Mouse (Mus musculus) hindbrain, embryonic 16.5 days (tissue): ENCODE data around the gene Serpind1. TPM values are rescaled to one million over a fixed set of nuclear protein-coding genes. Genes with fewer than 3 reads are reported as not detected.

Source experiments
- ATAC-seq: fragments of 200-750 bp; cut with Nextera tagmentation; 2 replicates; pipeline ENCODE4 v1.8.0; 2017; ENCODE audit warnings: moderate TSS enrichment, moderate library complexity
- H3K27ac ChIP-seq: fragments of 300-500 bp; sonication (generic); 2 replicates; pipeline ENCODE4 v1.5.1; 2014; ENCODE audit warnings: low read depth, mild to moderate bottlenecking, control low read depth, low read length, moderate library complexity
- H3K27me3 ChIP-seq: fragments of 300-500 bp; sonication (generic); replicated peaks from 2 replicates; pipeline ENCODE4 v1.6.1; 2014; ENCODE audit warnings: low read length; ENCODE audit not compliant: control insufficient read depth, insufficient read depth
- H3K36me3 ChIP-seq: fragments of 300-500 bp; sonication (generic); 2 replicates; pipeline ENCODE4 v1.6.1; 2014; ENCODE audit warnings: mild to moderate bottlenecking, low read length, moderate library complexity, mixed read lengths; ENCODE audit not compliant: control insufficient read depth, insufficient read depth
- H3K4me1 ChIP-seq: fragments of 300-500 bp; sonication (generic); 2 replicates; pipeline ENCODE4 v1.6.1; 2014; ENCODE audit warnings: low read depth, low read length; ENCODE audit not compliant: control insufficient read depth, insufficient read depth
- H3K4me2 ChIP-seq: fragments of 300-500 bp; sonication (generic); 2 replicates; pipeline ENCODE4 v1.6.1; 2014; ENCODE audit warnings: mild to moderate bottlenecking, low read length, control low read depth, moderate library complexity
- H3K4me3 ChIP-seq: fragments of 300-500 bp; sonication (generic); 2 replicates; pipeline ENCODE4 v1.5.1; 2014; ENCODE audit warnings: mild to moderate bottlenecking, low read length, control low read depth, moderate library complexity
- H3K9ac ChIP-seq: fragments of 300-500 bp; sonication (generic); 2 replicates; pipeline ENCODE4 v1.6.1; 2014; ENCODE audit warnings: low read depth, mild to moderate bottlenecking, control low read depth, low read length, moderate library complexity
- H3K9me3 ChIP-seq: fragments of 300-500 bp; sonication (generic); 2 replicates; pipeline ENCODE4 v1.6.1; 2014; ENCODE audit warnings: mild to moderate bottlenecking, low read length, moderate library complexity; ENCODE audit not compliant: control insufficient read depth
- WGBS: fragments of 180-500 bp; shearing (Covaris S2); extraction: QIAGEN DNeasy Blood & Tissue Kit; methylation state at CpG from one replicate; pipeline ENCODE4 v1.1.7; 2014; 5-methylcytosine and 5-hydroxymethylcytosine counted together
- polyA plus RNA-seq: library from polyadenylated mRNA; unstranded; fragments of >200 nt; fragmentation: Nextera tagmentation; extraction: Ambion mirVana; gene quantifications from 2 replicates; pipeline ENCODE4 v1.2.1, GENCODE M21; 2015

Gene Serpind1
- polyA plus RNA-seq, 1 experiment from 2014 or later, result 6.0 TPM

DNA sequence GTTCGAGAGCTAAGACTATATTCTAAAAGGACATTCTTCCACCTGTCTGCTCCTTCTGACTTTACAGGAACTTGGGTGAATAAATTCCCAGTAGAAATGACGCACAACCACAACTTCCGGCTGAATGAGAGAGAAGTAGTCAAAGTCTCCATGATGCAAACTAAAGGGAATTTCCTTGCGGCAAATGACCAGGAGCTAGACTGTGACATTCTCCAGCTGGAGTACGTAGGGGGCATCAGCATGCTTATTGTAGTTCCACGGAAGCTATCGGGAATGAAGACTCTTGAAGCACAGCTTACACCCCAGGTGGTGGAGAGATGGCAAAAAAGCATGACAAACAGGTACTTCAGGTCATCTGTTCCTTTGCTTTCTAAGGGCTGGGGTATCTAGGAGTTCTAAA lies 8.5 kb downstream of the Serpind1 start:
- Histone ChIP-seq H3K27me3 (no peaks in the 10 kb centered on the region), H3K4me1 (no peaks in the 10 kb centered on the region), H3K36me3 (peaks cover 22% of the 10 kb centered on the region), H3K4me2 (no peak overlapping the region), H3K9me3 (no peaks in the 10 kb centered on the region), H3K4me3 (no peak overlapping the region), H3K27ac (no peak overlapping the region), H3K9ac (no peak overlapping the region)
- 90% methylated on average over 7 of the region's 7 CpGs for WGBS
- ATAC-seq, result no peak

GRCm38 (mm10) chr16:17340705-17341104 lies 9.5 kb downstream of the Serpind1 start:
- ATAC-seq, result no peak
- Histone ChIP-seq H3K36me3 (peaks cover 23% of the 10 kb centered on the region), H3K9me3 (no peaks in the 10 kb centered on the region), H3K4me1 (no peaks in the 10 kb centered on the region), H3K27ac (no peak overlapping the region), H3K4me2 (no peak overlapping the region), H3K9ac (no peak overlapping the region), H3K4me3 (no peak overlapping the region), H3K27me3 (no peaks in the 10 kb centered on the region)
- 89% methylated on average over 2 of the region's 2 CpGs for WGBS

- Histone ChIP-seq H3K4me2 (no peak overlapping the region), H3K9me3 (no peaks in the 10 kb centered on the region), H3K4me3 (no peak overlapping the region), H3K9ac (no peak overlapping the region), H3K27me3 (no peaks in the 10 kb centered on the region), H3K27ac (no peak overlapping the region), H3K36me3 (peaks cover 21% of the 10 kb centered on the region), H3K4me1 (no peaks in the 10 kb centered on the region)
- WGBS, result 92% methylated on average over 4 of the region's 4 CpGs
- no peak for ATAC-seq
Measured at GRCm38 (mm10) chr16:17341847-17342246, 10.7 kb downstream of the Serpind1 start.

GRCm38 (mm10) chr16:17345141-17345812 lies 14.1 kb downstream of the Serpind1 start:
- ATAC-seq, result no peak
- no peaks in the 10 kb centered on the region for H3K9me3 ChIP-seq
- H3K4me2 ChIP-seq, result no peak overlapping the region
- H3K4me3 ChIP-seq, result no peak overlapping the region
- no peaks in the 10 kb centered on the region for H3K27me3 ChIP-seq
- WGBS, result 92% methylated on average over 8 of the region's 8 CpGs
- H3K9ac ChIP-seq, result no peak overlapping the region
- H3K27ac ChIP-seq, result no peak overlapping the region
- H3K4me1 ChIP-seq, result no peaks in the 10 kb centered on the region
- peaks cover 20% of the 10 kb centered on the region for H3K36me3 ChIP-seq

- peaks cover 23% of the 10 kb centered on the region for H3K36me3 ChIP-seq
- no peak for ATAC-seq
Measured at GRCm38 (mm10) chr16:17345813-17346155, 14.6 kb downstream of the Serpind1 start.

GRCm38 (mm10) chr16:17346766-17347165 lies 15.6 kb downstream of the Serpind1 start:
- no peak overlapping the region for H3K27ac ChIP-seq
- no peak for ATAC-seq
- H3K4me2 ChIP-seq, result no peak overlapping the region
- H3K36me3 ChIP-seq, result peaks cover 31% of the 10 kb centered on the region
- H3K4me3 ChIP-seq, result no peak overlapping the region
- H3K9ac ChIP-seq, result no peak overlapping the region
- H3K4me1 ChIP-seq, result no peaks in the 10 kb centered on the region
- no peaks in the 10 kb centered on the region for H3K9me3 ChIP-seq
- H3K27me3 ChIP-seq, result no peaks in the 10 kb centered on the region
- 81% methylated on average over 1 of the region's 1 CpGs for WGBS

More at GRCm38 (mm10) chr16:17345813-17346155, 14.6 kb downstream of the Serpind1 start:
- no peak overlapping the region for H3K27ac ChIP-seq
- no peaks in the 10 kb centered on the region for H3K9me3 ChIP-seq
- no peak overlapping the region for H3K9ac ChIP-seq
- no peak overlapping the region for H3K4me3 ChIP-seq
- no peaks in the 10 kb centered on the region for H3K27me3 ChIP-seq
- no peaks in the 10 kb centered on the region for H3K4me1 ChIP-seq
- no peak overlapping the region for H3K4me2 ChIP-seq
- 85% methylated on average over 2 of the region's 2 CpGs for WGBS

GRCm38 (mm10) chr16:17356031-17356430 lies 24.9 kb downstream of the Serpind1 start:
- no peaks in the 10 kb centered on the region for H3K27me3 ChIP-seq
- H3K4me1 ChIP-seq, result no peaks in the 10 kb centered on the region
- H3K4me2 ChIP-seq, result no peak overlapping the region
- whole genome bisulfite sequencing, result 94% methylated on average over 6 of the region's 6 CpGs
- H3K27ac ChIP-seq, result no peak overlapping the region
- H3K36me3 ChIP-seq, result peaks cover 54% of the 10 kb centered on the region
- H3K9ac ChIP-seq, result no peak overlapping the region
- ATAC-seq, result no peak
- H3K9me3 ChIP-seq, result no peaks in the 10 kb centered on the region
- H3K4me3 ChIP-seq, result no peak overlapping the region

- 97% methylated on average over 4 of the region's 4 CpGs for WGBS
- no peak overlapping the region for H3K27ac ChIP-seq
- no peaks in the 10 kb centered on the region for H3K27me3 ChIP-seq
- ATAC-seq, result no peak
- no peaks in the 10 kb centered on the region for H3K9me3 ChIP-seq
- H3K9ac ChIP-seq, result no peak overlapping the region
- no peak overlapping the region for H3K4me2 ChIP-seq
- no peak overlapping the region for H3K4me3 ChIP-seq
- H3K36me3 ChIP-seq, result peaks cover 43% of the 10 kb centered on the region
- H3K4me1 ChIP-seq, result no peaks in the 10 kb centered on the region
Measured at GRCm38 (mm10) chr16:17358787-17359186, 27.6 kb downstream of the Serpind1 start.

DNA sequence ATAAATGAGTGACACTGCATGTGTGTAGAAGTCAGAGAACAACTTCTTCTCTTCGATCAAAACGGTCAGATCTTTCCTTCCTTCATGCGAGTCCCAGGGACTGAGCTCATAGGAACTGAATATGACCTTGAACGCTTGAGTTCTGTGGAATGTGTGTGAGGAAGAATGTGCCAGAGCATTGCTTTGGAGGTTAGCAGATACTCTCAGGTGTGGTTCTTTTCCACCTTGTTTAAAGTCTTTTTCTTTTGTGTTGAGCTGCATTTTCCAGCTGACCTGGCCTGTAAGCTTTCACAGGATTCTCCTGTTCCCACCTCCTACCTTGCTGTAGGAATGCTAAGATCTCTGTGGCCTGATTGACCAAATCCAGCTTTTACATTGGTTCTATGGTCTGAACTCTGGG lies 51.1 kb downstream of the Serpind1 start:
- no peaks in the 10 kb centered on the region for H3K9me3 ChIP-seq
- H3K9ac ChIP-seq, result no peak overlapping the region
- H3K27me3 ChIP-seq, result no peaks in the 10 kb centered on the region
- WGBS, result 96% methylated on average over 4 of the region's 4 CpGs
- H3K27ac ChIP-seq, result no peak overlapping the region
- H3K4me2 ChIP-seq, result no peak overlapping the region
- no peak overlapping the region for H3K4me3 ChIP-seq
- no peaks in the 10 kb centered on the region for H3K4me1 ChIP-seq
- H3K36me3 ChIP-seq, result peaks cover 6% of the 10 kb centered on the region
- ATAC-seq, result no peak
